Mouse (Mus musculus): ENCODE data around the gene Gipc2.

The Gipc2 gene

GRCm38 (mm10) chr3:152095030-152095429 lies 71.0 kb downstream of the Gipc2 start:
- in situ Hi-C loops (cut with MseI, MboI) = loop anchor here (10.0 to 25.0 kb wide), 2 partner anchors 280 to 283 kb away; no protein-coding TSS in a partner anchor

GRCm38 (mm10) chr3:152092385-152093057 lies 73.5 kb downstream of the Gipc2 start:
- in situ Hi-C loops (cut with MseI, MboI) = loop anchor here (10.0 to 25.0 kb wide), 2 partner anchors 278 to 280 kb away; no protein-coding TSS in a partner anchor

- in situ Hi-C loops (cut with MseI, MboI) = loop anchor here (10.0 to 25.0 kb wide), 2 partner anchors 254 to 277 kb away; partner anchors contain the start of gene Ptgfr (in 1 of the 2)
Measured at GRCm38 (mm10) chr3:152089178-152089577, 76.9 kb downstream of the Gipc2 start.

- in situ Hi-C loops (cut with MseI, MboI) = loop anchor here (10.0 to 25.0 kb wide), 2 partner anchors 247 to 269 kb away; partner anchors contain the start of gene Ptgfr (in 1 of the 2)
Measured at GRCm38 (mm10) chr3:152081381-152081780, 84.6 kb downstream of the Gipc2 start.

- in situ Hi-C loops (cut with MseI, MboI) = loop anchor here in 1 of 2 experiments (25.0 kb wide), 1 partner anchor 264 kb away; no protein-coding TSS in a partner anchor
Measured at GRCm38 (mm10) chr3:152076088-152076487, 89.9 kb downstream of the Gipc2 start.

- in situ Hi-C loops (cut with MseI, MboI) = no loop called here
Measured at GRCm38 (mm10) chr3:152069001-152069400, 97.0 kb downstream of the Gipc2 start.

GRCm38 (mm10) chr3:152068311-152068710 lies 97.7 kb downstream of the Gipc2 start:
- in situ Hi-C loops (cut with MseI, MboI) = no loop called here

GRCm38 (mm10) chr3:152066696-152067095 lies 99.3 kb downstream of the Gipc2 start:
- in situ Hi-C loops (cut with MseI, MboI) = no loop called here

- in situ Hi-C loops (cut with MseI, MboI) = no loop called here
Measured at GRCm38 (mm10) chr3:152065806-152066205, 100.2 kb downstream of the Gipc2 start.

GRCm38 (mm10) chr3:152064166-152064565 lies 101.9 kb downstream of the Gipc2 start:
- in situ Hi-C loops (cut with MseI, MboI) = no loop called here

GRCm38 (mm10) chr3:152062806-152063205 lies 103.2 kb downstream of the Gipc2 start:
- in situ Hi-C loops (cut with MseI, MboI) = no loop called here

GRCm38 (mm10) chr3:152061145-152061544 lies 104.9 kb downstream of the Gipc2 start:
- in situ Hi-C loops (cut with MseI, MboI) = no loop called here

GRCm38 (mm10) chr3:152058235-152058634 lies 107.8 kb downstream of the Gipc2 start:
- in situ Hi-C loops (cut with MseI, MboI) = no loop called here

- in situ Hi-C loops (cut with MseI, MboI) = no loop called here
Measured at GRCm38 (mm10) chr3:152054260-152054659, 111.8 kb downstream of the Gipc2 start.

- in situ Hi-C loops (cut with MseI, MboI) = no loop called here
Measured at GRCm38 (mm10) chr3:152051959-152052358, 114.1 kb downstream of the Gipc2 start.

GRCm38 (mm10) chr3:152047914-152048313 lies 118.1 kb downstream of the Gipc2 start:
- in situ Hi-C loops (cut with MseI, MboI) = no loop called here

GRCm38 (mm10) chr3:152046895-152047294 lies 119.1 kb downstream of the Gipc2 start:
- in situ Hi-C loops (cut with MseI, MboI) = no loop called here
